Mouse (Mus musculus): Measurements from ENCODE around the gene Plekhg1.

DNA sequence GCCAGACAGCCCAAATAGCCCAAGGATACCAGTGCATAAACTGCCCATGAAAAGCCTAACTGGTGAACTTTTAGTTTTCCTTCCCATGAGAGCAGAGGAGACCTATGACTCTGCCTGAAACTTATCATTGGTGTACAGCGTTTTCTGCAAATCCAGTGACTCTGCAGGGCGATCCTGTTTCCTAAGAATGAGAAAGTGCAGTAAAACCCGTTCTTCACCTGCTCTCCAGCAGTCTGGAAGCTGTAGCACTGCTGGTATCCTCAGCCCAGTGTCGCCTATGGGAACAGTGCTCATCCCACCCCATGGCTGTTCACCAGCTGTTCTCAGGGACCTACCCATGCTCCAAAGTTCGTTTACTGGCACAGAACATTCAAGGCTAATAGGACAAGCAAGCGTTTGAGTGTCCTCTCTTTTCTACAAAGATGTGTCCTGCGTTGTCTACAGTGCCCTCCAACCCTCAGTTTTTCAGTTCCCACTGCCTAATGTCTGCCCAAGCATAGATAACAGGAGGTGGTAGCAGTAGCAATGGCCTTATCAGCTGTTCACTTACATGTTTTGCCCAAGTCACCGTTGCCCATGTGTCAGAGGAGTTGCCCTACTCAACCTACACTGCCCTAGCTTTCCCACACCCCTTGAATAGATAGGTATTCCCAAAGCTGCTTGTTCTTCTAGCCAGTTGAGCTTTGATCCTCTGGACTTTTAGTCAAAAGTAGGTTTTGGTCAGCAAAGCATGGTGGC is 253.4 kb downstream of the Plekhg1 start:
- TF ChIP-seq EP300 (IDR thresholded peaks at IDR 0.05; ENCODE audit: low read depth) = no peak
- no peak for TF ChIP-seq CTCF (IDR thresholded peaks at IDR 0.05; ENCODE audit: low read depth)
